Mouse (Mus musculus) lung, postnatal 0 days (tissue): ENCODE measurements around the gene Capn1. TPM values are rescaled to one million over a fixed set of nuclear protein-coding genes. Genes with fewer than 3 reads are reported as not detected.

ENCODE experiments used
- ATAC-seq: fragments of 200-750 bp; cut with Nextera tagmentation; 2 replicates; pipeline ENCODE4 v1.8.0; 2017; ENCODE audit warnings: moderate library complexity
- DNase-seq: peaks from one replicate; pipeline ENCODE4 v3.0.0-alpha.2; 2016; ENCODE audit warnings: low spot score
- H3K27ac ChIP-seq: fragments of 300-500 bp; sonication (generic); 2 replicates; pipeline ENCODE4 v1.5.1; 2014; ENCODE audit warnings: antibody characterized with exemption, mild to moderate bottlenecking, low read length, mixed read lengths
- H3K27me3 ChIP-seq: fragments of 300-500 bp; sonication (generic); replicated peaks from 2 replicates; pipeline ENCODE4 v1.6.1; 2014; ENCODE audit warnings: low read length, mixed read lengths; ENCODE audit not compliant: insufficient read depth
- H3K36me3 ChIP-seq: fragments of 300-500 bp; sonication (generic); 2 replicates; pipeline ENCODE4 v1.6.1; 2014; ENCODE audit warnings: low read length, mixed read lengths; ENCODE audit not compliant: insufficient read depth
- H3K4me1 ChIP-seq: fragments of 300-500 bp; sonication (generic); 2 replicates; pipeline ENCODE4 v1.6.1; 2014; ENCODE audit warnings: antibody characterized with exemption, low read depth, low read length, mixed read lengths; ENCODE audit not compliant: insufficient read depth
- H3K4me2 ChIP-seq: fragments of 300-500 bp; sonication (generic); replicated peaks from 2 replicates; pipeline ENCODE4 v1.6.1; 2014; ENCODE audit warnings: low read depth, mild to moderate bottlenecking, low read length, moderate library complexity, mixed read lengths
- H3K4me3 ChIP-seq: fragments of 300-500 bp; sonication (generic); 2 replicates; pipeline ENCODE4 v1.5.1; 2014; ENCODE audit warnings: low read depth, low read length
- H3K9ac ChIP-seq: fragments of 300-500 bp; sonication (generic); replicated peaks from 2 replicates; pipeline ENCODE4 v1.6.1; 2014; ENCODE audit warnings: low read depth, mild to moderate bottlenecking
- H3K9me3 ChIP-seq: fragments of 300-500 bp; sonication (generic); 2 replicates; pipeline ENCODE4 v1.6.1; 2016; ENCODE audit warnings: low read length, mixed read lengths
- CTCF ChIP-seq: IDR thresholded peaks from 2 replicates; pipeline ENCODE4 v1.5.1; 2016; ENCODE audit warnings: antibody characterized with exemption, mild to moderate bottlenecking
- EP300 ChIP-seq: IDR thresholded peaks from 2 replicates; pipeline ENCODE4 v1.6.1; 2016; ENCODE audit warnings: antibody characterized with exemption, mild to moderate bottlenecking, control low read depth
- WGBS: fragments of 180-500 bp; shearing (Covaris S2); extraction: QIAGEN DNeasy Blood & Tissue Kit; methylation state at CpG from one replicate; pipeline ENCODE4 v1.1.7; 2014; 5-methylcytosine and 5-hydroxymethylcytosine counted together
- polyA plus RNA-seq: library from polyadenylated mRNA; unstranded; fragments of >200 nt; fragmentation: Nextera tagmentation; extraction: Ambion mirVana; gene quantifications from 2 replicates; pipeline ENCODE4 v1.2.1, GENCODE M21; 2015

The Capn1 gene
- polyA plus RNA-seq, 1 experiment from 2014 or later: 11.9 TPM

DNA sequence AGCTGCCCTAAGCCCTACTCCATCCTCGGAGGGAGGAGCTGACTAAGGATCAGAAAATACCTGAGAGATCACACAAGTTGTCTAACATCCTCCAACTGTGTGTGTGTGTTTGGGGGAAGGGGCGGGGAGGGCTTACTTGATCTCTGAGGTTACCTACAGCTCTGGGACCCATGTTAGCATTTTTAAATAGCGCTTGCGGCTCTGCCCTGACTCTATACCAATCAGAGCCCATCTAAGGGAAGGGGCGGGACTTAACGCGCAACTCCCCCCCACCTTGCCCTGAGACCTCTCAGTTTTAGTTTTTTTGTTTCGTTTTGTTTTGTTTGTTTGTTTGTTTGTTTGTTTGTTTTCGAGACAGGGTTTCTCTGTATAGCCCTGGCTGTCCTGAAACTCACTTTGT, 13.7 kb upstream of the Capn1 start:
- no peak for TF ChIP-seq CTCF
- no peak for TF ChIP-seq EP300
- H3K4me1 ChIP-seq: no peaks in the 10 kb centered on the region
- no peak overlapping the region for H3K4me3 ChIP-seq
- DNase-seq (no peak), ATAC-seq (no peak)
- H3K9ac ChIP-seq: no peak overlapping the region
- H3K27ac ChIP-seq: no peak overlapping the region
- 71% methylated on average over 9 of the region's 9 CpGs for WGBS
- H3K4me2 ChIP-seq: no peak overlapping the region
- H3K36me3 ChIP-seq: no peaks in the 10 kb centered on the region
- H3K27me3 ChIP-seq: no peaks in the 10 kb centered on the region
- no peaks in the 10 kb centered on the region for H3K9me3 ChIP-seq

DNA sequence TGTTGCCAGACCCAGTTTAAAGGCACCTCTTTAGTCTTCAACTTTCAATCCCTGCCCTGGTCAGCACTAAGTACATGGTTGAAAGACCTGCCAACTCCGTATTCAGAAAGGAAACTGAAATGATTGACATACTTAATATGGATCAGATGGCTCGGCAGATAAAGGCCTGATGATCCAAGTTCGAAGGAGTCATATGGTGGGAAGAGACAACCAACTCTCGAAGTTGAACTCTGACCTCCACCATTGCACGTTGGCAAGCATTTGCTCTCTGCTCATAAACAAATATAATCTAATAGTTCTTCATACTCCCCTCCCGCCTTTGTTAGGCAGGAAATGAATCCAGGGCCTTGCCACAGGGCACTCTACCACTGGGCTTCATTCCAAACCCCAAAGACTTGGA, 13.3 kb upstream of the Capn1 start:
- Histone ChIP-seq H3K36me3 (no peaks in the 10 kb centered on the region), H3K4me1 (no peaks in the 10 kb centered on the region), H3K27me3 (no peaks in the 10 kb centered on the region), H3K9ac (no peak overlapping the region), H3K9me3 (no peaks in the 10 kb centered on the region), H3K4me2 (no peak overlapping the region), H3K27ac (no peak overlapping the region), H3K4me3 (no peak overlapping the region)
- TF ChIP-seq CTCF (no peak), EP300 (no peak)
- WGBS: 48% methylated on average over 6 of the region's 6 CpGs
- ATAC-seq: no peak
- DNase-seq: no peak

DNA sequence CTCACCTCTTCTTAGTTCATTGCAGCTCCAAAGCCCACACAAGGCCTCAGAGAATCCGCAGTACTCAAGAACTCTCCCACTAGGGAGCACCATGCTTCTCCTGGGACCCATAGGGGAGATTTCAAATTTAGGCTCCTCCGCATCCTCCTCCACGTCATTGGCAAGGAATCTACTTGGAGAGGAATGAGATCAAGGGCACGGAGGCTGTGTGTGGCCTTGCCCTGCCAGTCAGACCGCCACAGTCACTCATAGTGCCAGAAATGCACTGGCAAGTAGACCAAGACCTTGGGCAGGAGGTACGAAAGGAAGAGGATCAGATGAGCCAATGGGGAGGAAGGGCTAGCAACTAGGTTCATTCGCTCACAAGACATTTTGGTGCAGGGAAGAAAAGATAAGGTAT, 8.2 kb upstream of the Capn1 start:
- Histone ChIP-seq H3K9me3 (no peaks in the 10 kb centered on the region), H3K27ac (no peak overlapping the region), H3K4me3 (no peak overlapping the region), H3K4me1 (no peaks in the 10 kb centered on the region), H3K4me2 (0 out of 2 replicates have a peak overlapping the region, but pooled peaks have one; percentile 3), H3K9ac (no peak overlapping the region), H3K36me3 (no peaks in the 10 kb centered on the region), H3K27me3 (no peaks in the 10 kb centered on the region)
- DNase-seq: no peak
- ATAC-seq: no peak
- TF ChIP-seq EP300: no peak
- no peak for TF ChIP-seq CTCF
- WGBS: 68% methylated on average over 7 of the region's 7 CpGs

DNA sequence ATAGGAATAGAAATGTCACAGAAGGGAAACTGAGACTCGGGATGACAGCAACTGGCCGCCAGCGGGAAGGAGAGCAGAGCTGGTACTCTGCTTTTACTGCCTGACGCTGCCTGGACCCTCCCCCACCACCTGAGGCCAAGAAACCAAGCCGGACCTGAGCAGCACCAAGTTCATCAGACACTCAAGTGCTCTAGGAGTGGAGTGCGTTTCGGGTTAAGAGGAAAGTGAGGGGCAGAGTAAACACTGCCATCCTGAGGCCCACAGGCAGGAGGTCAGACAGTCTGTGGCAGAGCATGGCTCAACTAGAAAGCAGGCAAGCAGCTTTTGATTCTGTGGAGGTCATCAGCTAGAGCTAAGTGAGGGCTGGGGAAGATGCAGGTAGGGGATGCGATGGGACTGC, 7.4 kb upstream of the Capn1 start:
- Histone ChIP-seq H3K9ac (no peak overlapping the region), H3K36me3 (no peaks in the 10 kb centered on the region), H3K4me1 (no peaks in the 10 kb centered on the region), H3K4me2 (no peak overlapping the region), H3K27me3 (no peaks in the 10 kb centered on the region), H3K9me3 (no peaks in the 10 kb centered on the region), H3K4me3 (no peak overlapping the region), H3K27ac (no peak overlapping the region)
- WGBS: 37% methylated on average over 8 of the region's 8 CpGs
- TF ChIP-seq EP300: no peak
- peak; percentile 28 for TF ChIP-seq CTCF
- ATAC-seq: peak; percentile 78
- DNase-seq: peak; percentile 42

DNA sequence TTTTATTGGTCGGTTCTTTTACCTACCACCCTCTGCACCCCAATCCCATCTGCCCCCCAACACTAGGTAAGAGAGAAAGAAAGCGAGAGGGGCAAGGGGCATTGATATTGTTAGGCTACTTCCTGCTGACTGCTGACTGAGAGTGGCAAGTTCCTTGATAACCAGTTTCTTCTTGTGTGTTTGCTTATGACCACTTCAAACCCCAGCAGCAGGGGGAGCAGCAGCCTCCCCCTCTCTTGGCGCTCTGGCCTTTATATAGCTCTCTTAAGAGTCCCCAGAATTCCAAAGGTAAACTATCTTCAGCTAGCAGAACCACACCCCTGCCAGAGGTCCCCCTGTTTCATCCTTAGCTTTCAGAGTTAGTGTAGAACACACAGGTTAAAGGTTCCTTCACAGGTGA, 4.6 kb upstream of the Capn1 start:
- Histone ChIP-seq H3K9ac (no peak overlapping the region), H3K36me3 (no peaks in the 10 kb centered on the region), H3K9me3 (no peaks in the 10 kb centered on the region), H3K27me3 (no peaks in the 10 kb centered on the region), H3K27ac (no peak overlapping the region), H3K4me3 (no peak overlapping the region), H3K4me2 (no peak overlapping the region), H3K4me1 (peaks cover 7% of the 10 kb centered on the region)
- no peak for TF ChIP-seq EP300
- peak; percentile 39 for TF ChIP-seq CTCF
- ATAC-seq (no peak), DNase-seq (peak; percentile 64)
- 34% methylated on average over 3 of the region's 3 CpGs for WGBS

DNA sequence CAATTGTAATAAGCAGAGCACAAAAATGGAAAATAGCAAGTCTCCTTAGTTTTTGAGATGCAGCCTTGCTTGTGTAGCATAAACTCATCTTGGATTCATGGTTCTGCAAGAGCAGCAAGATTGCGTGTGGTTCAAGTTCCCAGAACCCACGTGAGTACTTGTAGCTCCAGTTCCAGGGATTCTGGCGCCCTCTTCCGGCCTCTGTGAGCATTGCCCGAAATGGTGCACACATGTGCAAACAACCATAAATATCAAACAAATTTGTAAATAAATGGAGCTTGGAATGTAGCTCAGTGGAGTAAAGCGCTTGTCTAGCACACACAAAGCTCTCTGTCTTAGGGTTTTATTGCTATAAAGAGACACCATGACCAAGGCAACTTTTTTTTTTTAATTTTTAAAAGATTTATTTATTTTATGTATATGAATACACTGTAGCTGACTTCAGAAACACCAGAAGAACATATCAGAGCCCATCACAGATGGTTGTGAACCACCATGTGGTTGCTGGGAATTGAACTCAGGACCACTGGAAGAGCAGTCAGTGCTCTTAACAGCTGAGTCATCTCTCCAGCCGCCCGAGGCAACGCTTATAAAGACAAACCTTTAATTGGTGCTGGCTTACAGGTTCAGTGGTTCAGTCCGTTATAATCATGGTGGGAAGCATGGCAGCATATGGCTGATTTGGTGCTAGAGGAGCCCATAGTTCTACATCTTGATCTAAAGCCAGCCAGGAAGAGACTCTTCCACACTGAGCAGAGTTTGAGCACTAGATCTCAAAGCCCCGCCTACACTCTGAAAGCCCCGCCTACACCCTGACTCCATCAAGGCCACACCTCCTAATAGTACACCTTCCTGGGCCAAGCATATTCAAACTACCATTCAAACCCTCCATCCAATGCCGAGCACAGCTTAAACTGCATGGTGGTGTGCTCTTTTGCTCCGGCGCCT, 2.7 kb upstream of the Capn1 start:
- peak; percentile 94 for DNase-seq
- Histone ChIP-seq H3K4me3 (no peak overlapping the region), H3K4me2 (no peak overlapping the region), H3K9ac (no peak overlapping the region), H3K4me1 (peaks cover 16% of the 10 kb centered on the region), H3K27ac (no peak overlapping the region), H3K27me3 (no peaks in the 10 kb centered on the region), H3K36me3 (no peaks in the 10 kb centered on the region), H3K9me3 (no peaks in the 10 kb centered on the region)
- TF ChIP-seq CTCF (peak; percentile 94), EP300 (no peak)
- WGBS: 28% methylated on average over 15 of the region's 15 CpGs
- peak; percentile 45 for ATAC-seq
